Mouse (Mus musculus): ENCODE results near the gene Tmem130. TPM values are rescaled to one million over a fixed set of nuclear protein-coding genes. Genes with fewer than 3 reads are reported as not detected.
A peak's percentile ranks its signal among the peaks of the same experiment; 100 is the strongest.

Tmem130 gene
- 0.12 and 0.24 TPM in 2 replicates for polyA plus RNA-seq (2014; fragmentation: Nextera tagmentation; extraction: Ambion mirVana)

- Histone ChIP-seq H3K27ac (ENCODE audit: low read depth, low read length) (no peak within 1 kb of the TSS), H3K4me3 (ENCODE audit: low read length) (peak within 1 kb of the TSS; percentile 34), H3K9ac (ENCODE audit: low read depth, low read length) (no peak within 1 kb of the TSS), H3K9me3 (ENCODE audit: control insufficient read depth, low read length) (no peaks in the 10 kb centered on the region), H3K4me2 (replicated peaks; ENCODE audit: low read depth, low read length) (peak within 1 kb of the TSS; percentile 38), H3K36me3 (ENCODE audit: control insufficient read depth, insufficient read depth, low read length) (no peaks in the 10 kb centered on the region), H3K4me1 (ENCODE audit: control insufficient read depth, insufficient read depth, low read length) (0 out of 2 replicates have a peak, but pooled peaks cover 5% of the 10 kb centered on the region), H3K27me3 (ENCODE audit: control insufficient read depth, insufficient read depth, low read length) (peaks cover 18% of the 10 kb centered on the region)
- peak; percentile 30; the same call in 1 of the 2 replicates for ATAC-seq (ENCODE audit: low FRiP score, low TSS enrichment)
- WGBS: under 1% methylated on average over 38 of the region's 38 CpGs
Observed at GRCm38 (mm10) chr5:144761161-144761868, at the start of gene Tmem130. Gene Tmem130 (minus strand): TSS chr5:144761818.

- no peak overlapping the region for H3K4me2 ChIP-seq (replicated peaks; ENCODE audit: low read depth, low read length)
- H3K4me1 ChIP-seq (ENCODE audit: control insufficient read depth, insufficient read depth, low read length): no peaks in the 10 kb centered on the region
- H3K27ac ChIP-seq (ENCODE audit: low read depth, low read length): no peak overlapping the region
- peaks cover 99% of the 10 kb centered on the region for H3K36me3 ChIP-seq (ENCODE audit: control insufficient read depth, insufficient read depth, low read length)
- H3K27me3 ChIP-seq (ENCODE audit: control insufficient read depth, insufficient read depth, low read length): no peaks in the 10 kb centered on the region
- H3K9ac ChIP-seq (ENCODE audit: low read depth, low read length): no peak overlapping the region
- no peak for ATAC-seq (ENCODE audit: low FRiP score, low TSS enrichment)
- H3K4me3 ChIP-seq (ENCODE audit: low read length): no peak overlapping the region
- 97% methylated on average over 10 of the region's 10 CpGs for whole genome bisulfite sequencing
- no peaks in the 10 kb centered on the region for H3K9me3 ChIP-seq (ENCODE audit: control insufficient read depth, low read length)
Observed at GRCm38 (mm10) chr5:144806931-144807330, 45.3 kb upstream of the Tmem130 start.

- Histone ChIP-seq H3K36me3 (ENCODE audit: control insufficient read depth, insufficient read depth, low read length) (peaks cover 99% of the 10 kb centered on the region), H3K4me1 (ENCODE audit: control insufficient read depth, insufficient read depth, low read length) (no peaks in the 10 kb centered on the region), H3K4me2 (replicated peaks; ENCODE audit: low read depth, low read length) (no peak overlapping the region), H3K9me3 (ENCODE audit: control insufficient read depth, low read length) (no peaks in the 10 kb centered on the region), H3K9ac (ENCODE audit: low read depth, low read length) (no peak overlapping the region), H3K27me3 (ENCODE audit: control insufficient read depth, insufficient read depth, low read length) (no peaks in the 10 kb centered on the region), H3K27ac (ENCODE audit: low read depth, low read length) (no peak overlapping the region), H3K4me3 (ENCODE audit: low read length) (no peak overlapping the region)
- no peak for ATAC-seq (ENCODE audit: low FRiP score, low TSS enrichment)
- WGBS: 95% methylated on average over 7 of the region's 7 CpGs
Observed at GRCm38 (mm10) chr5:144804181-144804580, 42.6 kb upstream of the Tmem130 start.

GRCm38 (mm10) chr5:144803066-144803465, 41.4 kb upstream of the Tmem130 start:
- Histone ChIP-seq H3K9me3 (ENCODE audit: control insufficient read depth, low read length) (no peaks in the 10 kb centered on the region), H3K27ac (ENCODE audit: low read depth, low read length) (no peak overlapping the region), H3K36me3 (ENCODE audit: control insufficient read depth, insufficient read depth, low read length) (peaks cover 99% of the 10 kb centered on the region), H3K4me1 (ENCODE audit: control insufficient read depth, insufficient read depth, low read length) (no peaks in the 10 kb centered on the region), H3K9ac (ENCODE audit: low read depth, low read length) (no peak overlapping the region), H3K27me3 (ENCODE audit: control insufficient read depth, insufficient read depth, low read length) (no peaks in the 10 kb centered on the region), H3K4me3 (ENCODE audit: low read length) (no peak overlapping the region), H3K4me2 (replicated peaks; ENCODE audit: low read depth, low read length) (no peak overlapping the region)
- 93% methylated on average over 8 of the region's 8 CpGs for whole genome bisulfite sequencing
- no peak for ATAC-seq (ENCODE audit: low FRiP score, low TSS enrichment)

GRCm38 (mm10) chr5:144797116-144797515, 35.5 kb upstream of the Tmem130 start:
- H3K9ac ChIP-seq (ENCODE audit: low read depth, low read length): no peak overlapping the region
- no peak overlapping the region for H3K4me3 ChIP-seq (ENCODE audit: low read length)
- H3K36me3 ChIP-seq (ENCODE audit: control insufficient read depth, insufficient read depth, low read length): peaks cover 99% of the 10 kb centered on the region
- H3K27me3 ChIP-seq (ENCODE audit: control insufficient read depth, insufficient read depth, low read length): no peaks in the 10 kb centered on the region
- no peak overlapping the region for H3K4me2 ChIP-seq (replicated peaks; ENCODE audit: low read depth, low read length)
- 92% methylated on average over 7 of the region's 7 CpGs for WGBS
- H3K4me1 ChIP-seq (ENCODE audit: control insufficient read depth, insufficient read depth, low read length): no peaks in the 10 kb centered on the region
- no peak overlapping the region for H3K27ac ChIP-seq (ENCODE audit: low read depth, low read length)
- no peak for ATAC-seq (ENCODE audit: low FRiP score, low TSS enrichment)
- H3K9me3 ChIP-seq (ENCODE audit: control insufficient read depth, low read length): no peaks in the 10 kb centered on the region

GRCm38 (mm10) chr5:144794687-144795086, 33.1 kb upstream of the Tmem130 start:
- Histone ChIP-seq H3K9me3 (ENCODE audit: control insufficient read depth, low read length) (no peaks in the 10 kb centered on the region), H3K9ac (ENCODE audit: low read depth, low read length) (no peak overlapping the region), H3K27ac (ENCODE audit: low read depth, low read length) (no peak overlapping the region), H3K4me1 (ENCODE audit: control insufficient read depth, insufficient read depth, low read length) (no peaks in the 10 kb centered on the region), H3K4me2 (replicated peaks; ENCODE audit: low read depth, low read length) (no peak overlapping the region), H3K36me3 (ENCODE audit: control insufficient read depth, insufficient read depth, low read length) (peaks cover 99% of the 10 kb centered on the region), H3K4me3 (ENCODE audit: low read length) (no peak overlapping the region), H3K27me3 (ENCODE audit: control insufficient read depth, insufficient read depth, low read length) (no peaks in the 10 kb centered on the region)
- WGBS: 76% methylated on average over 6 of the region's 6 CpGs
- ATAC-seq (ENCODE audit: low FRiP score, low TSS enrichment): no peak

GRCm38 (mm10) chr5:144793374-144793773, 31.8 kb upstream of the Tmem130 start:
- H3K36me3 ChIP-seq (ENCODE audit: control insufficient read depth, insufficient read depth, low read length): peaks cover 99% of the 10 kb centered on the region
- no peak overlapping the region for H3K27ac ChIP-seq (ENCODE audit: low read depth, low read length)
- no peak for ATAC-seq (ENCODE audit: low FRiP score, low TSS enrichment)
- no peaks in the 10 kb centered on the region for H3K4me1 ChIP-seq (ENCODE audit: control insufficient read depth, insufficient read depth, low read length)
- H3K9ac ChIP-seq (ENCODE audit: low read depth, low read length): no peak overlapping the region
- H3K4me2 ChIP-seq (replicated peaks; ENCODE audit: low read depth, low read length): no peak overlapping the region
- no peaks in the 10 kb centered on the region for H3K27me3 ChIP-seq (ENCODE audit: control insufficient read depth, insufficient read depth, low read length)
- no peaks in the 10 kb centered on the region for H3K9me3 ChIP-seq (ENCODE audit: control insufficient read depth, low read length)
- H3K4me3 ChIP-seq (ENCODE audit: low read length): no peak overlapping the region
- WGBS: 87% methylated on average over 5 of the region's 5 CpGs

GRCm38 (mm10) chr5:144786464-144786863, 24.8 kb upstream of the Tmem130 start:
- Histone ChIP-seq H3K27me3 (ENCODE audit: control insufficient read depth, insufficient read depth, low read length) (no peaks in the 10 kb centered on the region), H3K4me1 (ENCODE audit: control insufficient read depth, insufficient read depth, low read length) (no peaks in the 10 kb centered on the region), H3K9ac (ENCODE audit: low read depth, low read length) (no peak overlapping the region), H3K4me3 (ENCODE audit: low read length) (no peak overlapping the region), H3K4me2 (replicated peaks; ENCODE audit: low read depth, low read length) (no peak overlapping the region), H3K9me3 (ENCODE audit: control insufficient read depth, low read length) (no peaks in the 10 kb centered on the region), H3K36me3 (ENCODE audit: control insufficient read depth, insufficient read depth, low read length) (peaks cover 99% of the 10 kb centered on the region), H3K27ac (ENCODE audit: low read depth, low read length) (no peak overlapping the region)
- WGBS: 97% methylated on average over 18 of the region's 18 CpGs
- no peak for ATAC-seq (ENCODE audit: low FRiP score, low TSS enrichment)

- 74% methylated on average over 8 of the region's 8 CpGs for WGBS
- no peak for ATAC-seq (ENCODE audit: low FRiP score, low TSS enrichment)
- no peak overlapping the region for H3K4me3 ChIP-seq (ENCODE audit: low read length)
Observed at GRCm38 (mm10) chr5:144780654-144781053, 19.0 kb upstream of the Tmem130 start.

More at GRCm38 (mm10) chr5:144780654-144781053, 19.0 kb upstream of the Tmem130 start:
- no peaks in the 10 kb centered on the region for H3K27me3 ChIP-seq (ENCODE audit: control insufficient read depth, insufficient read depth, low read length)
- peaks cover 98% of the 10 kb centered on the region for H3K36me3 ChIP-seq (ENCODE audit: control insufficient read depth, insufficient read depth, low read length)
- no peak overlapping the region for H3K4me2 ChIP-seq (replicated peaks; ENCODE audit: low read depth, low read length)
- H3K4me1 ChIP-seq (ENCODE audit: control insufficient read depth, insufficient read depth, low read length): no peaks in the 10 kb centered on the region
- H3K27ac ChIP-seq (ENCODE audit: low read depth, low read length): no peak overlapping the region
- H3K9ac ChIP-seq (ENCODE audit: low read depth, low read length): no peak overlapping the region
- H3K9me3 ChIP-seq (ENCODE audit: control insufficient read depth, low read length): no peaks in the 10 kb centered on the region
